Mouse (Mus musculus) T-helper 2 cell (primary cell): ENCODE data around the gene Ptprf.

ENCODE experiments used
- in situ Hi-C: fragments of 300-600 bp; cut with MboI, MseI; formaldehyde crosslinking; loops from one replicate; pipeline ENCODE4 v1.15.1; 2025; ENCODE audit warnings: high pct_unique_total_duplicates

Gene Ptprf

GRCm38 (mm10) chr4:118291231-118291630 lies at the start of gene Ptprf:
Gene Ptprf (minus strand): TSS chr4:118291405.
- in situ Hi-C loops = loop anchor here (5.0 kb wide), 1 partner anchor 204 kb away; no protein-coding TSS in a partner anchor

- in situ Hi-C loops = no loop called here
Observed at GRCm38 (mm10) chr4:118336658-118337057, 45.5 kb upstream of the Ptprf start.

- in situ Hi-C loops = no loop called here
Observed at GRCm38 (mm10) chr4:118335991-118336390, 44.8 kb upstream of the Ptprf start.

- in situ Hi-C loops = no loop called here
Observed at GRCm38 (mm10) chr4:118331777-118332176, 40.6 kb upstream of the Ptprf start.

GRCm38 (mm10) chr4:118326476-118326875 lies 35.3 kb upstream of the Ptprf start:
- in situ Hi-C loops = no loop called here

- in situ Hi-C loops = no loop called here
Observed at GRCm38 (mm10) chr4:118320636-118321035, 29.4 kb upstream of the Ptprf start.

GRCm38 (mm10) chr4:118319706-118320344 lies 28.6 kb upstream of the Ptprf start:
- in situ Hi-C loops = no loop called here

GRCm38 (mm10) chr4:118316662-118317061 lies 25.5 kb upstream of the Ptprf start:
- in situ Hi-C loops = no loop called here

GRCm38 (mm10) chr4:118315286-118315685 lies 24.1 kb upstream of the Ptprf start:
- in situ Hi-C loops = no loop called here

- in situ Hi-C loops = no loop called here
Observed at GRCm38 (mm10) chr4:118310461-118310860, 19.3 kb upstream of the Ptprf start.

GRCm38 (mm10) chr4:118307533-118308263 lies 16.5 kb upstream of the Ptprf start:
- in situ Hi-C loops = no loop called here

GRCm38 (mm10) chr4:118306113-118306696 lies 15.0 kb upstream of the Ptprf start:
- in situ Hi-C loops = no loop called here

- in situ Hi-C loops = no loop called here
Observed at GRCm38 (mm10) chr4:118304984-118305383, 13.8 kb upstream of the Ptprf start.

- in situ Hi-C loops = loop anchor here (5.0 kb wide), 1 partner anchor 81 kb away; no protein-coding TSS in a partner anchor
Observed at GRCm38 (mm10) chr4:118297844-118298243, 6.6 kb upstream of the Ptprf start.

GRCm38 (mm10) chr4:118295651-118296561 lies 4.7 kb upstream of the Ptprf start:
- in situ Hi-C loops = loop anchor here (5.0 kb wide), 1 partner anchor 79 kb away; no protein-coding TSS in a partner anchor

GRCm38 (mm10) chr4:118294811-118295210 lies 3.6 kb upstream of the Ptprf start:
- in situ Hi-C loops = loop anchor here (5.0 kb wide), 2 partner anchors 78 to 208 kb away; no protein-coding TSS in a partner anchor

GRCm38 (mm10) chr4:118292741-118293306 lies 1.6 kb upstream of the Ptprf start:
- in situ Hi-C loops = loop anchor here (5.0 kb wide), 1 partner anchor 206 kb away; no protein-coding TSS in a partner anchor

GRCm38 (mm10) chr4:118290416-118291030 lies 682 bp downstream of the Ptprf start:
- in situ Hi-C loops = loop anchor here (5.0 kb wide), 1 partner anchor 203 kb away; no protein-coding TSS in a partner anchor

- in situ Hi-C loops = loop anchor here (5.0 kb wide), 1 partner anchor 203 kb away; no protein-coding TSS in a partner anchor
Observed at GRCm38 (mm10) chr4:118289960-118290415, 1.2 kb downstream of the Ptprf start.

GRCm38 (mm10) chr4:118289266-118289665 lies 1.9 kb downstream of the Ptprf start:
- in situ Hi-C loops = no loop called here
